Mouse (Mus musculus) liver, adult (tissue): ENCODE results near the gene Fbxo42.

ENCODE experiments used
- GATA4 ChIP-seq: IDR thresholded peaks from 2 replicates; pipeline ENCODE4 v1.6.1; 2014; ENCODE audit warnings: mild to moderate bottlenecking, low read length; ENCODE audit not compliant: insufficient replicate concordance

The Fbxo42 gene

GRCm38 (mm10) chr4:141219583-141220213 is 72.0 kb downstream of the Fbxo42 start:
- no peak for TF ChIP-seq GATA4

- no peak for TF ChIP-seq GATA4
Measured at GRCm38 (mm10) chr4:141221848-141222247, 74.1 kb downstream of the Fbxo42 start.

GRCm38 (mm10) chr4:141222752-141223151 is 75.0 kb downstream of the Fbxo42 start:
- TF ChIP-seq GATA4: no peak

DNA sequence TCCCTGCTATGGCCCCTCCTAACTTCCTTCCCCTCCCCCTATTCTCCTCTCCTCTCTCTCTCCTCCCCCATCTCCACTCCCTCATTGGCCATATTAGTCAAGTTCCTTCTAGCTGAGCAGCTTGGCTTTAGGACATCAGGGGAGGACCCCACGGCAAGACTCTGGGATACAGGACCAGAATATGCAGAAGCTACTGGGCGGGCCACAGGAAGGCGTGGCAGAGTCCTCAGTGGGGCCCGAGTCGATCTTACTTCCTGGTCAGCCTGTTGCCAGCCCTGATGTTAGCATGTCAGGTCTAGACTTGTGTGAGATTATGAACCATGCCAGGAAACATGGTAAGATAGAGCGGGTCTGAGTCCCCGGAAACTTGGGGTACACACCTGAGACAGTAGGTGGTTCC is 81.0 kb downstream of the Fbxo42 start:
- TF ChIP-seq GATA4: no peak

DNA sequence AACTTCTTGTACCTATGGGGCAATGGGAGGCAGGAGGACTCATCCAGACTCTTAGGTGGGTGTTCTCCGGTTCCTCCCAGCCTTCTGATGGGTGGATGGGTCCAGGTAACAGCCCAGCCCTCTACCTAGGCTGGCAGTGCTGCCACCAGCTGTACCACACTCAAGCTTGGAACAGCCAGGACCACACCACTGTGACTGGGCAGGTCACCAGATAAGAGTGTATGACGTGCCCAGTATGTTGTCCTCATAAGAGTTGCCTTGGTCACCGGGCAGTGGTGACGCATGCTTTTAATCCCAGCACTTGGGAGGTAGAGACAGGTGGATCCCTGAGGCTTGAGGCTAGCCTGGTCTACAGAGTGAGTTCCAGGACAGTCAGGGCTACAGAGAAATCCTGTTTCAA is 85.5 kb downstream of the Fbxo42 start:
- no peak for TF ChIP-seq GATA4

- no peak for TF ChIP-seq GATA4
Measured at GRCm38 (mm10) chr4:141235537-141236111, 87.9 kb downstream of the Fbxo42 start.

- TF ChIP-seq GATA4: no peak
Measured at GRCm38 (mm10) chr4:141236856-141237255, 89.1 kb downstream of the Fbxo42 start.

DNA sequence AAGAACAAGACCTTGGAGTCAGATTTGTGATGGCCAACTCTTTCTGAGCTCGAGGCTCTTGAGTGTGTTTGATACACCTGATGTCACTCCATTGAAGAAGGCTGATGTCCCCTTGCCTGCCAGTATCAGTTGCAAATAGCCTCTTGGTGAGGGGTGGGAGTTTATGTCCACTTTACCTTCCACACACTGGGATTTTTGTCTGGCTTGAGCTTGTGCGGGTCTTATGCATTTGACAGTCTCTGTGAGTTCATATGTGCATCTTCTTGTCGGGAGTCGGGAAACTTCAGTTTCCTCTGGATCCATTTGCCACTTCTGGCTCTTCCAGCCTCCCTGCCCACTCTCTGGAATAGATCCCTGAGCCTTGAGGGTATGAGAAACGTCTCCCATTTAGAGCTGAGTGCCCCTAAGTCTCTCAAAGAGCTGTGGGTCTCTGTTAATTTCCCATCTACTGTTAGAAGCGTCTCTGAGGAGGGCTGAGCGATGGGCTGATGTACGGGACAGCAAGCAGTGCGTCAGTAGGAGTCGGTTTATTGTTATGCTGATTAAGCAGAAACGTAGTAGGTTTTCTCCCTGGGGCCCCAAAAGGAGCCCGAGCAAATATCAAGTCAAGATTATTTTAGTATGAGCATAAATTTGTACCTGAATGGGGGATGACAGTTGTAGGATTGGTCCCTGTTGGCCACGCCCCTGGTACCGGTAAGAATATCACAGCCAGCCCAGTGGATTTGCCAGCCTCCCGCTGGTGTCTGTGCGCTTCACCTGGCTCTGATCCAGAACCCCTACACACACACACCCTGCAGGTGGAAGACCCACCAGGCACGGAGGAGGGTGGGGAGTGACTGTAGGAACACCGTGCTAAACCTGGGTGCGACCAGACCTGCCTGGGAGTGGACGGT is 91.0 kb downstream of the Fbxo42 start:
- TF ChIP-seq GATA4: no peak

DNA sequence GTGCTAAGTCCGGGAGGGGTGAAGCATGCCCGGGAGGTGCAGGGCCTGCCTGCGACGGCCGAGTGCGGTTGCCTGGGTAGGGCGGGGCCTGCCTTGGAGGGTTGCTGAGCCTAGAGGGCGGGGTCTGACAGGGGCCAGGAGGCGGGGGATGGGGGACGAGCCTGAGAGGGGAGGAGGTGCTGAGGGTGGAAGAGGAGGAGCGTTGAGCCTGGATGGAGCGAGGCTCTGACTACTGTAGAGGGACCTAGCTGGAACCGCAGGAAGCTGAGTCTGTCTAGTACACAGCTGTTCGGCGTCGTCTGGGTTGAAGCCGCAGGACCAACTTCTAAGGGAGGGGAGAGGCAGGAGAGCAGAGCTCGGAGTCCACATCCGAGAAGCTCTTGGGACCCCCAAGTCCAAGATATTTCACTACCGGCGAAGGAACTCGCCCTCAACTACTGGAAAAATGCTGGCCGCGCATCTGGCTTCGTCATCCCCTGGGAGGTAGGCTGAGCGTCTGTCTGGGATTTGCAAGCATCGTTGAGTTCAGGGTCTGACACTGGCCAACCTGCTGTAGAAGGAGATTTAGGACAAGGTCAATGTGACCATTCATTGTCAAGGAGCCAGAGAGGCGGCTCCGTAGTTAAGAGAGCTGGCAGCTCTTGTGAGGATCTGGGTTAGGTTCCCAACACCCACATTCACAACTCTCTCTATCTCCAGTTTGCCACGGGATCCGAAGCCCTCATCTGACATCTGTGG is 91.8 kb downstream of the Fbxo42 start, which contains the start of gene Arhgef19:
Arhgef19 (plus strand) TSS at position 112 of the 738 bp plus-strand sequence.
- TF ChIP-seq GATA4: no peak

GRCm38 (mm10) chr4:141240617-141241016 is 92.9 kb downstream of the Fbxo42 start:
- TF ChIP-seq GATA4: no peak

DNA sequence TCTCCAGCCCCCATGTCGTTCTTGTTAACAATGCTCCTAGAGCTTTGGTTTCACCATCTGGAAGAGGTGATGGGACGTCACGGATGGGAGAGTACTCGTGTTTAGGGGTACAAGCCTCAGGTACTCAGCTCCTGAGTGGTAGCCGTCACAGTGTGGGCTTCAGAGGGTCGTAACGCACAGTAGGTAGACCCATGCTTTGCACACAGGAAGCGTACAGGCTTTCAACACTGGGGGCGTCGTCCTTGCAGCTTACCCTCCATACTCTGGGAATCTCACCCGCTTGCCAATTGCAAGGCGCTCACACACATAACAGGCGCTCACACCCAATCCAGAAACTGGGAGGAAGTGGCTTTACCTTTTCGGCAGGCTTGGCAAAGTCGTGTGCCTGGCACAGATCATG is 94.1 kb downstream of the Fbxo42 start:
- TF ChIP-seq GATA4: no peak

- no peak for TF ChIP-seq GATA4
Measured at GRCm38 (mm10) chr4:141242651-141243241, 95.0 kb downstream of the Fbxo42 start.

DNA sequence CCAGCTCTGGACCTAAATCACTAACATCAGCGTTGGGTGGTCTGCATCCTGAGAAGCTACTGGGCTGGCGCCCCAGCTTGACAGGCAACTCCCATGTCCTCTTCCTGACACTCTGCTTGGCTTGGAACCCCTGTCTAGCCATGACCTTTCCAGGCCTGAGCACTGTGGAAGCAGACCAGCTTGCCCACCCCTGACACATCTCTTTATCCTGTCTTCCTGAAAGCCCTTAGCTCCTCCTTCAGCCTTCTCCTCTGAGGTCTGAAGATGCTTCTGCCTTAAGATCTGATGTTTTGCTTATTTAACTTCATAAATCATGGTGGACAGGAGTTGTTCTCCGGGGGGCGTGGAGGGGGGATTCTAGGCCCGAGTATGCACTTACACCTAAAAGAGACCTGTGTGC is 95.9 kb downstream of the Fbxo42 start:
- no peak for TF ChIP-seq GATA4

DNA sequence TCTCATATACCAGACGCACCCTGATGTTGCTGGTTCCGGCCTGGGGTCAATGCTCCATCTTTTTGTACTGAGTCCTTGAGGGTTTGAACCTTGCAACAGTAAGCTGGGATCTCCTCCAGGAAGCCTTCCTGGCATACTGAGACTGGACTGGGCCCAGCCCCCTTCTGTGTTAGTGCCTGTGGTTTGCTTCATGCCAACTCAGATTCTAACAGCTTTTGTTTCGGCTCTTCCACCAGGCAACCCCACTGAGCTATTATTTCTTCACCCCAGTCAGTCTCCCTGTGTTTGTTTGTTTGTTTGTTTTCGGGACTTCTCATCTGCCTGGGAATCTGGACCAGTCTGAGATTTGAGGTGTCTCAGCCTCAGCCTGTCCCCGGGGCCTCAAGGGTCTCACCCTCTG is 96.7 kb downstream of the Fbxo42 start:
- TF ChIP-seq GATA4: no peak

- TF ChIP-seq GATA4: no peak
Measured at GRCm38 (mm10) chr4:141244931-141245425, 97.3 kb downstream of the Fbxo42 start.
